Mouse (Mus musculus): ENCODE results near the gene Cdcp1.

DNA sequence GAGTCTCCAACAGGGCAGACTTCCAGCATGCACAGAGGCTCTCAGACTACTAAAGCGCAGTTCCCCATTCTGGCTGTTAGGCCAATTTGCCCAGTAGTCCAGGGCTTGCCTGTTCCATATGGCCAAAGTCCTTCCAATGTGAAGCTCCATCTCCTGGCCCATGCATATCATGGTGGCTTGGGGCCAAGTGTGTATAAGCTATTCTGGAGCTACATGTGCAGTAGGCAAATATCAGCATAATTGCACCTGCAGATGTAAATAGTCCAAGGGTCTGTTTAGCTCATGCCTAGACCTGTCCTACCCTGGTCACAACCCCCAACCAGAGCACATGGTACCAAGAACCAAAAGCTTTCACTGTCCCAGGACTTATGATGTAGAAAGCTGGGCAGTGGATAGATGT, 7.9 kb downstream of the Cdcp1 start:
- TF ChIP-seq CTCF (IDR thresholded peaks at IDR 0.05; ENCODE audit: borderline replicate concordance, insufficient read depth, low read length): no peak
- TF ChIP-seq POLR2A (IDR thresholded peaks at IDR 0.05; ENCODE audit: low read depth, low read length): no peak
